Mouse (Mus musculus) colon, adult 2 months (tissue): ENCODE data around the gene Gm20896. TPM values are rescaled to one million over a fixed set of nuclear protein-coding genes. Genes with fewer than 3 reads are reported as not detected.

Source experiments
- polyA plus RNA-seq: library from polyadenylated mRNA; depleted of rRNA; stranded (reverse); fragments of >200 nt; gene quantifications from 2 replicates; pipeline ENCODE4 v1.2.3, GENCODE M21; 2012; rRNA removed

Gm20896 gene
- polyA plus RNA-seq: not detected in 2 replicates

GRCm38 (mm10) chrY:35921426-35921825 lies at the start of gene Gm20896:
TSS of gene Gm20896 (minus strand) at chrY:35921526.

